Mouse (Mus musculus) T-helper 17 cell (primary cell): ENCODE results near the gene Tnfaip1.

Experiments used
- in situ Hi-C, 2 experiments: fragments of 300-600 bp; cut with MboI, MseI; formaldehyde crosslinking; loops; 1 replicate in 1 of 2; 2 replicates in 1 of 2; pipeline ENCODE4 v1.15.1; 2025; ENCODE audit warnings: high pct_unique_total_duplicates in 2 of 2

Tnfaip1 gene

GRCm38 (mm10) chr11:78502909-78503650 lies 33.1 kb downstream of the Tnfaip1 start, which contains the start of gene Sebox:
Gene Sebox, plus strand, starts transcription at chr11:78503447.
- in situ Hi-C loops, result no loop called here

GRCm38 (mm10) chr11:78501529-78501928 lies 34.6 kb downstream of the Tnfaip1 start:
- in situ Hi-C loops, result no loop called here

GRCm38 (mm10) chr11:78500623-78501202 lies 35.4 kb downstream of the Tnfaip1 start:
- in situ Hi-C loops, result no loop called here

- in situ Hi-C loops, result loop anchor here in 1 of 2 experiments (10.0 kb wide), 1 partner anchor 1025 kb away; the partner anchor contains the start of gene Evi2b
Measured at GRCm38 (mm10) chr11:78499543-78499942, 36.6 kb downstream of the Tnfaip1 start.

- in situ Hi-C loops, result loop anchor here in 1 of 2 experiments (10.0 kb wide), 1 partner anchor 1026 kb away; the partner anchor contains the start of gene Evi2b
Measured at GRCm38 (mm10) chr11:78499004-78499403, 37.1 kb downstream of the Tnfaip1 start, which contains the start of gene Vtn. Gene Vtn, plus strand, starts transcription at chr11:78499091.

GRCm38 (mm10) chr11:78497544-78498522 lies 38.3 kb downstream of the Tnfaip1 start, which contains the start of gene Sarm1:
Gene Sarm1, minus strand, starts transcription at chr11:78497754.
- in situ Hi-C loops, result loop anchor here in 1 of 2 experiments (10.0 kb wide), 1 partner anchor 1027 kb away; the partner anchor contains the start of gene Evi2b

GRCm38 (mm10) chr11:78497071-78497541 lies 39.0 kb downstream of the Tnfaip1 start:
- in situ Hi-C loops, result loop anchor here in 1 of 2 experiments (10.0 kb wide), 1 partner anchor 1028 kb away; the partner anchor contains the start of gene Evi2b

- in situ Hi-C loops, result loop anchor here in 1 of 2 experiments (10.0 kb wide), 1 partner anchor 1029 kb away; the partner anchor contains the start of gene Evi2b
Measured at GRCm38 (mm10) chr11:78495904-78496303, 40.2 kb downstream of the Tnfaip1 start.

- in situ Hi-C loops, result loop anchor here in 1 of 2 experiments (10.0 kb wide), 1 partner anchor 1034 kb away; the partner anchor contains the start of gene Evi2b
Measured at GRCm38 (mm10) chr11:78490781-78491241, 45.3 kb downstream of the Tnfaip1 start.

GRCm38 (mm10) chr11:78488168-78488567 lies 48.0 kb downstream of the Tnfaip1 start:
- in situ Hi-C loops, result no loop called here

GRCm38 (mm10) chr11:78483639-78484038 lies 52.5 kb downstream of the Tnfaip1 start:
- in situ Hi-C loops, result no loop called here

GRCm38 (mm10) chr11:78475289-78475688 lies 60.8 kb downstream of the Tnfaip1 start:
- in situ Hi-C loops, result no loop called here
